Mouse (Mus musculus) liver, postnatal 0 days (tissue): ENCODE data around the gene Il4.

ENCODE experiments used
- CTCF ChIP-seq: sonication (generic); IDR thresholded peaks from 2 replicates; pipeline ENCODE4 v1.5.1; 2016; ENCODE audit warnings: antibody characterized with exemption, low read depth
- EP300 ChIP-seq: IDR thresholded peaks from 2 replicates; pipeline ENCODE4 v1.6.1; 2016; ENCODE audit warnings: antibody characterized with exemption, low read depth, mild to moderate bottlenecking

DNA sequence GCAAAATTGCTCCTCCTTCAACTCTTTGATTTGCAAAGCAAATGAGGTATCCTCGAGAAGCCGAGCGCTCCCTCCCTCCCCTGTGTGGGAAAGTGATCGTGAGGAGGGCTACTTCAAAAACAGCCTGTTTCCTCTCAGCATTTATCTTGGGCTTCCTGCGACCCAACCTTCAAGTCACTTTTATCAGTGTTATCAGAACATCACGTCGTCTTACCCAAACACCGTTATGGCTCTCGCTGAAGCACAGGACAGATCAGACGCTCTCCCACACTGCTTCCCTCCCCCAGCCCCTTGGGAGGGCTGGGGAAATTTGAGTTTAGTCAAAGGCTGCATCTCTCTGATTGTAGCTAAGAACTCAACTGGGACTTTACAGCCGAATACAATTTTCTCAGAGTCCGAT, 12.9 kb downstream of the Il4 start:
- TF ChIP-seq CTCF (no peak), EP300 (no peak)
